In the genomic region with DNA sequence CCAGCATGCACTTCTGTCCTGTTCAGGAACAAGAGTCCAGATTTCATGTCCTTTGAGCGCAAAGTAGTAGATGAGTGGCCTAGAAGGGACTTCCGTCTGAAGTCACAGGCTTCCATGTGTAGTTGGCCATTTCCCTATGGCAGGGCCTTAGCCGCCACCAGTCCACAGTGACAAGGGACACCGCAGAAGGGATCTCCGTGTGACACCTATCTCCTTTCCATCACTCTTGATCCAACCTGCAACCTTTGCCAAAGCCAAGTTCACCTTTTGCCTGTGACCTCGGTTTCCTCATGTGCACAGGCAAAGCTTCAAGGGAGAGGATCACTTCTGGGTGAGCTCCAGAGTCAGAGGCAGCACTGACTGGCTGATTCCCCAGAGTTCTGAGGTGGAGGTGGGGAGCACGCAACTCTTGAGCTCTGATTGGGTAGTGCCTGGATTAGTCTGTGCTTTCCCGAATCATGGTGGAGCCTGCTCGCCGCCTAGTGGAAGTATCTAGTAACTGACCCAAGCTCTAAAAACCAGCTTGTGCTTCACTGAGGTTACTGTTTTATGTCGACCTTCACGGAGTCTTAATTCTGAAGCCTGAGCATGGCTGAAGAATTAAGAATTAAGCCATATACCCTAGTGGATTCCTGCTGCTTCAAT, we compare ENCODE assay signal across 8 mouse cellular contexts. TPM values are rescaled to one million over a fixed set of nuclear protein-coding genes. Genes with fewer than 3 reads are reported as not detected.
A peak's percentile ranks its signal among the peaks of the same experiment; 100 is the strongest.
DNase-seq lines count a peak whose midpoint lies in the region; ATAC-seq lines count a peak whose summit lies in the region.

No protein-coding gene starts in this region.

- no peak for ATAC-seq in heart, embryonic 11.5 days (replicated peaks; ENCODE audit: insufficient number of reproducible peaks, low FRiP score, low TSS enrichment)
- no peak for ATAC-seq in midbrain, embryonic 14.5 days (ENCODE audit: low FRiP score, low TSS enrichment)
- peak; percentile 58; the same call in 1 of the 2 replicates for ATAC-seq in stomach, embryonic 15.5 days (ENCODE audit: insufficient read depth, low FRiP score, low read depth)

- no peak overlapping the region for H3K9ac ChIP-seq in heart, embryonic 11.5 days (ENCODE audit: low read depth, low read length)
- no peak overlapping the region for H3K9ac ChIP-seq in midbrain, embryonic 14.5 days (replicated peaks; ENCODE audit: low read length)
- H3K9ac ChIP-seq in stomach, embryonic 15.5 days, result no peak overlapping the region

- H3K27me3 ChIP-seq in heart, embryonic 11.5 days (ENCODE audit: control insufficient read depth, insufficient read depth, low read length), result no peaks in the 10 kb centered on the region; the same call in 1 of the 2 replicates
- no peaks in the 10 kb centered on the region for H3K27me3 ChIP-seq in midbrain, embryonic 14.5 days (ENCODE audit: control insufficient read depth, insufficient read depth, low read length)
- no peaks in the 10 kb centered on the region for H3K27me3 ChIP-seq in stomach, embryonic 15.5 days (replicated peaks)

- H3K27ac ChIP-seq in heart, embryonic 11.5 days (ENCODE audit: low read depth, low read length), result no peak overlapping the region
- no peak overlapping the region for H3K27ac ChIP-seq in midbrain, embryonic 14.5 days (replicated peaks; ENCODE audit: low read depth, low read length)
- H3K27ac ChIP-seq in stomach, embryonic 15.5 days, result no peak overlapping the region

- no peak overlapping the region for H3K4me3 ChIP-seq in heart, embryonic 11.5 days (ENCODE audit: low read depth, low read length)
- no peak overlapping the region for H3K4me3 ChIP-seq in midbrain, embryonic 14.5 days (replicated peaks; ENCODE audit: low read depth, low read length)
- H3K4me3 ChIP-seq in stomach, embryonic 15.5 days (replicated peaks), result no peak overlapping the region

- no peaks in the 10 kb centered on the region for H3K9me3 ChIP-seq in heart, embryonic 11.5 days (replicated peaks; ENCODE audit: control insufficient read depth, low read length)
- no peaks in the 10 kb centered on the region for H3K9me3 ChIP-seq in midbrain, embryonic 14.5 days (ENCODE audit: control insufficient read depth, low read length)
- no peaks in the 10 kb centered on the region for H3K9me3 ChIP-seq in stomach, embryonic 15.5 days

- DNase-seq in heart, adult 11 months, result peak; percentile 96
- peak; percentile 89 for DNase-seq in embryo, embryonic 10 days (ENCODE audit: low spot score)
- DNase-seq in gastrocnemius, postnatal 25 days, result peak; percentile 52
- peak; percentile 74 for DNase-seq in kidney, adult 11 months
- DNase-seq in left cerebral cortex, postnatal 25 days (ENCODE audit: low spot score in 2 of 2), result peak; percentile 70 to 71
- DNase-seq in midbrain, embryonic 14.5 days, result peak; percentile 81

- 38% methylated on average over 12 of the region's 12 CpGs for whole genome bisulfite sequencing in heart, embryonic 11.5 days (ENCODE audit: insufficient replicate concordance)
- WGBS in midbrain, embryonic 14.5 days, result 35% methylated on average over 12 of the region's 12 CpGs
- WGBS in stomach, embryonic 15.5 days, result 36% methylated on average over 12 of the region's 12 CpGs

- H3K4me1 ChIP-seq in heart, embryonic 11.5 days (ENCODE audit: control insufficient read depth, insufficient read depth, low read length), result no peaks in the 10 kb centered on the region
- H3K4me1 ChIP-seq in midbrain, embryonic 14.5 days (ENCODE audit: control insufficient read depth, insufficient read depth, low read length), result no peaks in the 10 kb centered on the region
- no peaks in the 10 kb centered on the region for H3K4me1 ChIP-seq in stomach, embryonic 15.5 days

- no peak overlapping the region for H3K4me2 ChIP-seq in heart, embryonic 11.5 days
- no peak overlapping the region for H3K4me2 ChIP-seq in midbrain, embryonic 14.5 days (ENCODE audit: low read length)
- H3K4me2 ChIP-seq in stomach, embryonic 15.5 days, result no peak overlapping the region

- no peaks in the 10 kb centered on the region for H3K36me3 ChIP-seq in heart, embryonic 11.5 days (ENCODE audit: control insufficient read depth, insufficient read depth, low read length)
- no peaks in the 10 kb centered on the region for H3K36me3 ChIP-seq in midbrain, embryonic 14.5 days (ENCODE audit: control insufficient read depth, insufficient read depth, low read length)
- H3K36me3 ChIP-seq in stomach, embryonic 15.5 days, result no peaks in the 10 kb centered on the region

- intact Hi-C loops in left cerebral cortex, postnatal 25 days (cut with DNase I), result loop anchor here (5.0 kb wide), 1 partner anchor 77 kb away; no protein-coding TSS in a partner anchor

RNA-seq across cellular contexts. Expression of a gene that starts 27.3 kb away (rescaled TPM):
- 1.2 and 1.8 TPM in 2 replicates for polyA plus RNA-seq in heart, embryonic 11.5 days (2014; fragmentation: Nextera tagmentation; extraction: Ambion mirVana)
- 1 to 10 TPM; 4.6 to 6.1 TPM for total RNA-seq in gastrocnemius, postnatal 25 days (2021)
- 100 to 1,000 TPM; 100 to 125 TPM for total RNA-seq in left cerebral cortex, postnatal 25 days (2021)
- polyA plus RNA-seq in midbrain, embryonic 14.5 days (2014; fragmentation: Nextera tagmentation; extraction: Ambion mirVana), result 1.3 and 3.0 TPM in 2 replicates
- polyA plus RNA-seq in stomach, embryonic 15.5 days (2015; fragmentation: Nextera tagmentation; extraction: Ambion mirVana), result 26.4 and 62.1 TPM in 2 replicates

RNA-seq across cellular contexts. Expression of a gene that starts 45.9 kb away (rescaled TPM):
- 2.5 and 3.8 TPM in 2 replicates for polyA plus RNA-seq in heart, embryonic 11.5 days (2014; fragmentation: Nextera tagmentation; extraction: Ambion mirVana)
- total RNA-seq in gastrocnemius, postnatal 25 days (2021), result 1 to 10 TPM; 3.7 to 5.5 TPM
- 1 to 10 TPM in 1 of 2 experiments, under 1 TPM in 1; 0.99 to 1.1 TPM for total RNA-seq in left cerebral cortex, postnatal 25 days (2021)
- 0.74 and 0.95 TPM in 2 replicates for polyA plus RNA-seq in midbrain, embryonic 14.5 days (2014; fragmentation: Nextera tagmentation; extraction: Ambion mirVana)
- polyA plus RNA-seq in stomach, embryonic 15.5 days (2015; fragmentation: Nextera tagmentation; extraction: Ambion mirVana), result 19.2 and 24.9 TPM in 2 replicates
